Mouse (Mus musculus) heart, adult 18-20 months (tissue): ENCODE data around the gene Mxd1. TPM values are rescaled to one million over a fixed set of nuclear protein-coding genes. Genes with fewer than 3 reads are reported as not detected.

Experiments used
- DNase-seq, 2 experiments: peaks; one replicate each; pipeline ENCODE4 v3.0.0; 2021 to 2022; ENCODE audit warnings: mixed read lengths in 1 of 2
- total RNA-seq, 2 experiments: library from RNA; stranded (reverse); gene quantifications; 2 replicates each; pipeline ENCODE4 v1.2.3; 2021

Mxd1 gene
- total RNA-seq, 2 experiments from 2014 or later, result 6.2 to 6.5 TPM

GRCm38 (mm10) chr6:86646143-86646542, 22.8 kb downstream of the Mxd1 start:
- DNase-seq, result no peak

DNA sequence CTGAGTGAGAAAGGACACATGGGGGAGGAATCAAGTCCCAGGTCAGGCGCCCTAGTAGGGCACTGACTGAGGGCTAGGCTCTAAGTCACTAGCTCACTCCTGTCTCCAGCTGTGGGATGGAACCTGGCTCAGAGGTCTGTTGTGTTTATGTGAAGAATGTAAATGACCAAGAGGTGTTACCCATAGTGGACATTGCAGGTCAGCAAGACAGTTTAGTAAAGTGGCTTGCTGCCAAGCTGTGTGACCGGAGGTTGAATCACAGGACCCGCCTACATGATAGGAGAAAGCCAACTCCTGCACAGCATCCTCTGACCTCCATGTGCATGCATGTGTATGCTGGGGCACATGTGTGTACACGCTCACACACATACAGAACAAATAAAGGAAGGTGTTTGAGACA, 23.4 kb downstream of the Mxd1 start:
- DNase-seq, result no peak

- no peak for DNase-seq
Measured at GRCm38 (mm10) chr6:86644775-86645400, 24.1 kb downstream of the Mxd1 start.

- DNase-seq, result no peak
Measured at GRCm38 (mm10) chr6:86641716-86642115, 27.2 kb downstream of the Mxd1 start.

DNA sequence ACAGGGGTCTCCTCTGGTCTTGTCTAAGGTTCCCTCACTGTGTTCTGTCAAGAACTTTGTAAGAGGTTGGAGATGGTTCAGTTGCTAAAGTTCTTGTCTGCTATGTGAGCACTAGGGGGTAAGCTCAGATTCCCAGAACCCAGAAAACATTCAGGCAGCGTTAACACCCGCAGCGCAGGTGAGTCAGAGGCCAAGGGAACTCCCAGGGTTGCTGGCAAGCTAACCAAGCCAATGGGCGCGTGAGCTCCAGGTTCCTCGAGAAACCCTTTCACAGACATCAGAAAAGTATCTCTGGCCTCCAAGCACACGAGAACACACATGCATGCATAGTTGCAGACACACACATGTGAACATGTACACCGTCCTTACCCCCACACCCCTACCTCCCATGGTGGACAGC, 28.2 kb downstream of the Mxd1 start:
- DNase-seq, result no peak

DNA sequence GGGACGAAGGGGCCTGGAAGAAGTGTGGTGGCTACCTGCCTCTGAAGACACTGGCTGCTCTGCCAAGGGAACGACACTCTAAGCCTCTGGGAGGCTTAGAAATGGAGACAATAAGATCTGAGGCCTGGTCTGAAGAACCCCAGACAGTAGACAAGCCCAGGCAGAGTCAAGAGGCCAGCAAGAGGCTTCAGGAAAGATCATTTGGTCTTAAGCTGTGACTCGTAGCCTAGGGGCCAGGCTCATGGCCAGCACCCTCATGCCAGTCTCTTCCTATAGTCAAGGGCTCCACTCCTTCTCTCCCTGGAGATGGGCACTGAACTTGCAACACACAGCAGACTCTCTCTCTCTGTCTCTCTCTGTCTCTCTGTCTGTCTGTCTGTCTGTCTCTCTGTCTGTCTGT, 28.8 kb downstream of the Mxd1 start:
- DNase-seq, result no peak

DNA sequence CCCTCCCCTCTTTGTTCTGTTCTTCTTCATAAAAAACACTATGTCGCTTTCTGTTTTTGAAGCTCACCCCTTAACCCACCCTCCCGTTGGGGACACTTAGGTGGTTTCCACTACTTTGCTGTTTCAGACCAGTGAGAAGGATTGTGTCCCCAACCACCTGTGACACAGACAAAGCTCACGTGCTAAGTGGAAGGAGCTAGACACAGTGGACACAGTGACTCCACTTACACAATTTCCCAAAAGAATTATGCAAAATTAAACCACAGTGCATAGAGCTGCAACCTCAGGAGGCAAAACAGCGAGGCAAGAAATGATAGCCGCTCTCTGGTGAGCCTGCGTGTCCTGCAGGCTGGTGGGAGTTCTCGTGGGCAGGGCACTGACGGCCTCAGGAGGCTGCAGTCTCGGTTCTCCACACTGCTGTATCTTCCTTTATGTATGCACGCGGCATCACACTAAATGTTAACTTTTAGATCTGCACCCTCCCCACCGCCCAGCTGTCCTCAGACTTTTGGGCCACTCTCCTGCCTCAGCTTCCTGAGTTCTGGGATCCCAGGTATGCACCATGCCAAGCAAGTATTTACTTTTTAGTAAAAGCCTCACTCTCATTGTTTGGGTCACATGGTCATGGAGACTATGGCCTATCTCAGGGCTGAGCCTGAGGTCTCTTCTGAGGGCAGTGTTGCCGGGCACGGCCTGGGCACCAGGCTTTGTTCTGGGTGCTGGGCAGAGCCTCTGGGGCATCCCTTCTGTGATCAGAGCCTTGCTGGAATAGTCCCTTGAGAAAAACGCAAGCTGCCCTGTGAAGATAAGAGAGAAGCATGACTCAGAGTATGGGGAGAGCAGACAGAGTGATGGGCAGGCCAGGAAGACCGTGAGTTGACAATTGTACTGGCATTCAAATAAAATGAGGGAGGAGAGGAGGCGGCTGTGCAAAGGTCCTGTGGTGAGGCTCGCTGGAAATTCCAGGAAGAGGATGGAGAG, 29.5 kb downstream of the Mxd1 start:
- no peak for DNase-seq

GRCm38 (mm10) chr6:86638434-86638833, 30.5 kb downstream of the Mxd1 start:
- DNase-seq, result no peak

- DNase-seq, result no peak
Measured at GRCm38 (mm10) chr6:86637860-86638259, 31.1 kb downstream of the Mxd1 start.

GRCm38 (mm10) chr6:86637171-86637835, 31.7 kb downstream of the Mxd1 start:
- DNase-seq, result no peak

- peak; percentile 71 to 76 for DNase-seq
Measured at GRCm38 (mm10) chr6:86636495-86636894, 32.5 kb downstream of the Mxd1 start.

- DNase-seq, result no peak
Measured at GRCm38 (mm10) chr6:86630141-86630540, 38.8 kb downstream of the Mxd1 start.

GRCm38 (mm10) chr6:86627946-86628345, 41.0 kb downstream of the Mxd1 start, which contains the start of gene Asprv1:
Gene Asprv1, plus strand, starts transcription at chr6:86628164.
- DNase-seq, result no peak

DNA sequence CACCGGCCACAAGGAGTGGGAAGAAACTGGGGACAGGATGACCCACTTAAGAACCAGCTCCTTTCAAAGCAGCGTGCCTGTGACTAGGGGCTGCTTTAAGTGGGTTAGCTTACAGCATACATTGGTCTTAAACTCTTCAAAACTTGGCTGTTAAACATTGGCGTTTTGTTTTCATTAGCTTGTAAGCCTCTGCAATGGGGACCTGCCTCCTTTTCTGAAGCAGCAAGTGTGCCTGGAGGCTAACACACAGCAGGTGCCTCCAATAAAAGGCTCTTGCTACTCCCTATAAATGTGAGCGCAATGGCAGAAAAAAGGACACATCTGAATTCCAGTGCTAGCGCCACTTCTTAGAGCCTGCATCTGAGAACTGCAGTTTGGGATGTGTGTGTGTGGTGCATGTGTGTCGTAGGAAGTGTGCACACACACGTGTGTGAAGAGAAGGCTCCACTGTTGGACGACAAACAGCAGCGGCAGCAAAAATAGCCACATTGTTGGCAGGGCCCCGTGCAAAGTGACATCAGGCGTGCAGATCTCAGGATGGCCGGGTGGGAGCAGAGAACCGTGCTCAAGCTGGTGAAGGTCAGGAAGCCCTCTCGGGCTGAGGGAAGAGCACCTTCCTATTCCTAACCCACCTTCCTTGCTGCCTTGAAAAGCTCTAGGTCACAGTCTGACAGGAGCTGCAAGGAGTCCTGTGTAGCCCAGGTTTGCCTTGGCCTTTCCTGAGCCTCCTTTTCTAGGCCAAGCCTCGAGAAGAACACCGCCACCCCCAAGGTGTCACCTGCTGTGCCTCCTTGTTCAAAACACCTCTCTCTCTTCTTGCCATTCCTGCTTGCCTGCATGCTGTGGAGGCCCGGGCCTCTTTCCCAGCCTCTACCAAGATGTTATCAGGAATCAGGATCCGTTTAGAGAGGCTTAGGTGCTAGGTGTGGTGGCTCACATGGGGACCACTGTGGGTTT, 44.6 kb downstream of the Mxd1 start:
- DNase-seq, result peak in 1 of 2 experiments; percentile 26

GRCm38 (mm10) chr6:86623201-86623600, 45.8 kb downstream of the Mxd1 start:
- no peak for DNase-seq

- DNase-seq, result no peak
Measured at GRCm38 (mm10) chr6:86615301-86615700, 53.7 kb downstream of the Mxd1 start.

DNA sequence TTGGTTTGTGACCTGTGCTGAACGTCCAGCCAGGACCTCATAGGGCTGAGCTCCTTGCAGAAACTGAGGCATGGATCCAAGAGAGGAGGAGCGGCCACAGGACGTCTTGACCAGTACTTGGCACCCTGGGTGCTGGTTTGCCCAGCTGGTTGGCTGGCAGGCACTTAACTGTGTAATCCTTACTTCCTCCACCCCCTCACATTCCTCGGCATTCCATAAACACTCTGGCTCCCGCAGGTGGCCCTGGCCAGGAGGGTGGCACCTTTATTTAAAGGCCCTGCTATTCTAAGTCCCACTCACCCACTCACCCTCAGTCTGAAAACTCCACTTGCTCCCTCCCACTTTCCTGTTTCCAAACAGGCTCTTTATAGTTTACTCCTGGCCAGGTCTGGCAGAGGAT, 58.2 kb downstream of the Mxd1 start:
- DNase-seq, result peak in 1 of 2 experiments; percentile 16

DNA sequence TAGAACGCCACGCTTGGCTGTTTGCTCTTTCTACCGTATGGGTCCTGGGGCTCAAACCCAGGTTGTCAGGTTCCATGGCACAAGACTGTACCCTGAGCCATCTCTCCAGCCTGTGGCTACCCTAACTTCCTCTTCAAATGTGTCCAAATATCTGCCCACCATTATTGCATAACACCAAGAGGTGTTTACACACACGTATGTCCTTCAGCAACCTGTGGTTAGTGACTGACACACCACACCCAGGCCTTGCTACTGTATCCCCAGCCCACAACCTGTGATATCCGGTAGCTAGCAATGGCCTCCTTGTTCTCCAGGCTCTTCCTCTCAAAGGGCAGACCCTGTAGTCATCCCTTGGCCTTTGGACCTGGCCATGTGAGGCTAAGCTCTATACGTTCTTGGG, 59.7 kb downstream of the Mxd1 start:
- no peak for DNase-seq

DNA sequence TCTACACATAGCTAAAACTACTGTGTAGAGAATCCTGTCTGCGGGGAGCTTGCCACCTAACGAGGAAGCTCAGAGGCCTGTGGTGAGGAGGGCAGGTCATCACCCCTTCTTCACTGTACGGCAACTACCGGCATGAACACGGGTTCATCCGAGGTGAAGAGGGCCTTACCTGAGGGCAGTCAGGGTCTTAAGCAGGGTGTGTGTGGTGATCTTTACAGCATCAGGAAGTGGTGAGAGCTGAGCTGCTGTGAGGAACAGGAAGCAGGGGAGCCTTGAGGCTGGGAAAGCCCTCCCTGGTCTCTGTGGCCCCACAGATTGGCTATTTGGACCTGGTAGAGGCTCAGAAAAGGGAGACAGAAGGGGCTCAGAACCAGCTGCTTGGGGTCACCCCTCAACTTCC, 61.5 kb downstream of the Mxd1 start:
- no peak for DNase-seq

- DNase-seq, result no peak
Measured at GRCm38 (mm10) chr6:86606289-86606688, 62.7 kb downstream of the Mxd1 start.

GRCm38 (mm10) chr6:86605260-86605659, 63.7 kb downstream of the Mxd1 start:
- DNase-seq, result no peak
